Mouse (Mus musculus) thymus, adult 2 months (tissue): Measurements from ENCODE around the gene Kctd14.

Source experiments
- CTCF ChIP-seq: fragments of 200-500 bp; IDR thresholded peaks from 2 replicates; pipeline ENCODE4 v1.5.1; 2012; ENCODE audit warnings: mild to moderate bottlenecking, control low read depth, low read length, moderate library complexity, borderline replicate concordance; ENCODE audit not compliant: control insufficient read depth, poor library complexity, insufficient read depth; ENCODE audit errors: extremely low read depth
- POLR2A ChIP-seq: fragments of 200-500 bp; IDR thresholded peaks from 2 replicates; pipeline ENCODE4 v1.6.1; 2012; ENCODE audit warnings: mild to moderate bottlenecking, low read length, control low read depth, moderate library complexity; ENCODE audit not compliant: control insufficient read depth, poor library complexity, insufficient read depth; ENCODE audit errors: extremely low read depth

DNA sequence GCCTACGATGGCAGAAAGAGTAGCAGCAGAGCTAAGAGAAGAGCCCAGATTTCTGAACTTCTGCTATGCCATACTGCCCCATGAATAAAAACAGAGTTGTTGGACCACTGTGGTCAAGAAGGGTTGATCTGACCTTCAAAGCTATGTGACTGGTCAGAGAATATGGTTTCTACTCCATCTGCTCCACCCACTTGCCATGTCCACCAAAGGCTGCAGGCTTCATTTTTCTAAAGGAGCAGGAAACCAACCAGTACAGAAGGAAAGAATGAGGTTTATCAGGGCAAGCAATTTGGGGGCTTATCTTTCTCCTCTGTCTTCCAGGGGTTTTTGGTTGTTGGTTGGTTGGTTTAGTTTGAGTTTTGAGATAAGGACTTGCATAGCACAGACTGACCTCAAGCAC lies 37.1 kb upstream of the Kctd14 start:
- TF ChIP-seq POLR2A (no peak), CTCF (no peak)
